Mouse (Mus musculus) bone marrow macrophage, adult 2 months (primary cell): ENCODE measurements around the gene Fah. TPM values are rescaled to one million over a fixed set of nuclear protein-coding genes. Genes with fewer than 3 reads are reported as not detected.
A peak's percentile ranks its signal among the peaks of the same experiment; 100 is the strongest.

Experiments used
- H3K27ac ChIP-seq: 2 replicates; pipeline ENCODE4 v1.5.1; 2012; ENCODE audit warnings: low read depth, low read length; ENCODE audit not compliant: insufficient read depth
- H3K4me1 ChIP-seq: 2 replicates; pipeline ENCODE4 v1.6.1; 2012; ENCODE audit warnings: low read length; ENCODE audit not compliant: control insufficient read depth, insufficient read depth
- H3K4me3 ChIP-seq: 2 replicates; pipeline ENCODE4 v1.5.1; 2012; ENCODE audit warnings: mild to moderate bottlenecking, low read length, moderate library complexity; ENCODE audit not compliant: insufficient read depth
- CTCF ChIP-seq: IDR thresholded peaks from 2 replicates; pipeline ENCODE4 v1.5.1; 2012; ENCODE audit warnings: low read depth, mild to moderate bottlenecking, low read length, moderate library complexity
- POLR2A ChIP-seq: IDR thresholded peaks from 2 replicates; pipeline ENCODE4 v1.6.1; 2012; ENCODE audit warnings: mild to moderate bottlenecking, low read depth, low read length, borderline replicate concordance
- polyA plus RNA-seq: library from polyadenylated mRNA; stranded (reverse); fragments of >200 nt; gene quantifications from 2 replicates; pipeline ENCODE4 v1.2.4, GENCODE M21; 2012; ENCODE audit not compliant: missing spikeins, insufficient read depth, insufficient read length

The Fah gene
- polyA plus RNA-seq, result 4.2 and 4.7 TPM in 2 replicates

DNA sequence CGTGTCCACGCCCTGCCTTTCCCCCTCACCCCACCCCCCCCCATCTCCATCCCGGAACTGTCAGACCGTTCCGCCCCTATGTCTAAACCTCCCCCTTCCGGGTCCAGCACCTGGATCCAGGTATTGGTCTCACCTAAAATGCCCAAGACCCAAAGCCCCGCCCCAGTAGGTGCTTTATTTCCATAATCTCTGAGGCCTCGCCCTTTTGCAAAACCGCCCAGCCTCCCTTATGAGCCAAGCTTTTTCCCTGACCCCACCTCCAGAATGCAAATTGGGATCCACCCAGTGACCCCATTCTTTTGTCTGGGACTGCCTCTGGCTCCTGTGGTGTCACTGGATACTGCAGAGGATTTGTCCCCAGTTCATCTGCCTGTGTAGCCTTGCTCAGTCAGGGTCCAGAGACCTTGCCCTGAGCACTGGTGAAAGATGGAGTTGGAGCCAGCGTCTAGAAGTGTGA, at the start of gene Fah:
Fah (minus strand) TSS at position 430 of the 457 bp plus-strand sequence.
- peak within 1 kb of the TSS; percentile 60 for H3K4me3 ChIP-seq
- TF ChIP-seq CTCF (no peak), POLR2A (no peak)
- H3K4me1 ChIP-seq, result peaks cover 10% of the 10 kb centered on the region
- no peak within 1 kb of the TSS for H3K27ac ChIP-seq

DNA sequence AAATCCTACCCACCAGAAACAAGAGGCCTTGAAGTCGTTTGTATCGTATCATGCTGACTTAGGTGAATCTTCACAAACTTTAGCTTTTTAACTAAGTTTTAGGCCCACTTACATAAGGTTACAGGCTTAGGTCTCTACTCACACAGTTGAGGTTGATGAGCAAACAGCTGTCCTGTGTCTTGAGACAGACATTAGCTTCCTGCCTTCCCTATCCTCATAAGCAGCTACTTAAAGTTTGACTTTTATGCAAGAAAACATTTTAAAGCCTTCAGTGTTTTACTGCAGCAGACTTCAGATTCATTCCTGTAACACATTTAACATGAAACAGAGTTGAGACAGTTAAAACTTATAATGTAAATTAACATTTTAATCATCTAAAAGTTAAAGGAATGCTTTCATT, 46.2 kb upstream of the Fah start:
- Histone ChIP-seq H3K4me1 (peaks cover 3% of the 10 kb centered on the region), H3K27ac (no peak overlapping the region), H3K4me3 (no peak overlapping the region)
- TF ChIP-seq CTCF (no peak), POLR2A (no peak)

DNA sequence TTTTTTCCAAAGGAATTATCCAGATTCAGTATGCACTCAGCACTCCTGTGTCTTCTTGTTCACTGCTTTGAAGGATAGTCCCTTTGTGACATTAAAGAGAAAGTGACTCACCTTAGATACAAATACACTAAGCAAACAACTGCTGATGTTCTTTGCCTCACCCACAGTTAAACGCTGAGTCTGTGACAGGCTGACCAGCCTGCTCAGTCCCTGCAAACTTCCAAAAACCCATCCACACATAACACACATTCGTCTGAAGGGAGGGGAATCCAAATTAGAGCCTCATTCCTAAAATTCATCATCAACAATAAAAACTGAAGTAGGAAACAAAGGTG, 45.4 kb upstream of the Fah start:
- Histone ChIP-seq H3K27ac (no peak overlapping the region), H3K4me3 (no peak overlapping the region), H3K4me1 (peaks cover 3% of the 10 kb centered on the region)
- no peak for TF ChIP-seq CTCF
- no peak for TF ChIP-seq POLR2A

DNA sequence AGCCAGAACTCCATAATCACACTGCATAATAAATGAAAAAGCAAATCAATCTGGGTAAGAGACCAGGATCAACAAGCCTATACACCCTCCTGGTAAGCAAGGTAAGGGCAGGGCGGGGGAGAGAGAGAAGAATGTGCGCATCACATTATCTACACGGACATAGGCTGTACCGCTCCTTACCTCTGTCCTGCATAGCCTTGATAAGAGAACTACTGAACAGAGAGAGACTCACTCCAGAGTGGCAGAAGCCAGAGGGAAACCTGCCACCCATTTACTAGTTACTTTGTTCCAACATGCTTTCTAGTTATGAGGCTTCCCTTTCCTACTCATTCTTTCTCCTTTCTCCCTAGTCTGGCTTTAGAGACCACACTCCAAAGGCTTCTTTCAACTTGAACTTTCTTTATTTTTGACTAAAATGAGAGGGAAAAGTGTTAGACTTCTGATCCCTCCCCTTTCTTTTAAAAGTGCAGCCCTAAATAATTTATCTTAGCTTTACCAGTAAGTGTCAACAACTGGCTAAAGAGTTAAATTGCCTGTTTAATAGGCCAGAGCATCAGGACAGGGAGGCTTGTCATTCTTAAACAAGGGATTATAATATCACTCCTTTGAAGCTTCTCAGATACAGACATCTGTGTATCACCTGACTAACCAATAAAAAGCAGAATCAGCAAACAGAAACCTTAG, 44.9 kb upstream of the Fah start:
- peaks cover 3% of the 10 kb centered on the region for H3K4me1 ChIP-seq

DNA sequence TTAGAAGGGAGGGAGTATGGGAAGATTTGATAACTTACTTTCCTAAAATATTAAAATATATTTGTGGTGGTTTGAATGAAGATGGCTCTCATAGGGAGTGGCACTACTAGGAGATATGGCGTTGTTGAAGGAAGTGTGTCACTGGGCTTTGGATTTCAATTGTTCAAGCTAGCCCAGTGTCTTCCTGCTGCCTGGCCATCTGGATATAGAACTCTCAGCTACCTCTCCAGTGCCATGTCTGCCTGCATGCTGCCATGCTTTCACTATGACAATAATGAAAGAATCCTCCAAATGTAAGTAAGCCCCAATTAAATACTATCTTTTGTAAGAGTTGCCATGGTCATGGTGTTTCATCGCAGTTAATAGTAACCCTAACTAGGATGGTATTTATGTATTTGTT, 42.5 kb upstream of the Fah start:
- TF ChIP-seq CTCF (no peak), POLR2A (no peak)
- H3K27ac ChIP-seq, result no peak overlapping the region
- H3K4me1 ChIP-seq, result no peaks in the 10 kb centered on the region

More for the DNA sequence above, 44.9 kb upstream of the Fah start:
- Histone ChIP-seq H3K4me3 (no peak overlapping the region), H3K27ac (no peak overlapping the region)
- TF ChIP-seq CTCF (no peak), POLR2A (no peak)

DNA sequence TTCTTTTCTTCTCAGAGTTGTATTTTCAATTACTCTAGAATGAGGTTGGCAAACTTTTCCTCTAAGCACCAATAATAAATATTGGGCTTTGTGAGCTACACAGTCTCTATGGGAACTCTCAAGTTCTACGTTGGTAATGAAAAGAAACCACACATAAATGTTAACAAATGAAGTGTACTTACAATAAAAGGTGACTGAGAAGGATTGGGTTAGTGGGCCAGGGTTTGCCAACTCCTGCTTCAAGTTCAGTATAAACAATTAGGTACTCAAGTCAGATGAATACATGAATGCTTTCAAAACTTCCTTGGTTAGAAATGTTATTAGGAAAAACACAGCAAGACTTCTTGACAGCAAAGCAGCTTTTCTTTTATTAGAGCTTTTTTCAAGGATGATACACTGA, 39.7 kb upstream of the Fah start:
- Histone ChIP-seq H3K4me3 (no peak overlapping the region), H3K4me1 (peaks cover under 1% of the 10 kb centered on the region; the same call in 1 of the 2 replicates), H3K27ac (no peak overlapping the region)
- TF ChIP-seq POLR2A, result no peak
- no peak for TF ChIP-seq CTCF

More for the DNA sequence above, 42.5 kb upstream of the Fah start:
- H3K4me3 ChIP-seq, result no peak overlapping the region

DNA sequence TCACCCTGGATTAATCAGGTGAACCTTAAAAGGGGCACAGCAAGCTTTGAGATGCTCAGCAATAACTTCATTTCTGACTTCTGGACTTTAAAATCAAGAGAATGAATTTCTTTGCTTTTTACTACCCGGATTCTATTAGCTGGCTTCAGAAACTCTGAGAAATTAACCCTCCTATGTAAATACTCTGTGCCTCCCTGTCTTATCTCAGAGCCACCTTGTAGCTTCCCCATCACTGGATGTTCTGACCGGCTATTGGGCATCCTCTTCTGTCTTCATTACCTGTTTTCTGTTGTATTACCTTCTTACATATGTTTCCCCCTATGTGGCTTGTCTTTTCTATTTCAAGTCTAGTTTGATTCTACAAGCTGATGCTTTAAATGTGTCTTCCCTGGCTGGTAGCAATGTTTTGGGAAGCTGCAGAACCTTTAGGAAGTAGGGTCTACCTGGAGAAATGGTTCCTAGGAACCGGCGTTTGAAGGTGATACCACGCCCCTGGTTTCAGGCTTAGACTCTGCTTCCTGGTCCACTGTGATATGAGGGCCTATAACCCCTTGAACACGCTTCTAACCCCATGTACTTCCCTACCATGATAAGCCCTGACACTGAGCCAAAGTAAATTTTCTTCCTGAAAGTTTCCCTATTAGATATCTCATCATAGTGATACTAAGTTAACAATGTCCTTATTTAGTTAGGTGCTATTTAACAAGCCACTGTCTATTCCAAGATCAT, 36.9 kb upstream of the Fah start:
- no peak overlapping the region for H3K27ac ChIP-seq

DNA sequence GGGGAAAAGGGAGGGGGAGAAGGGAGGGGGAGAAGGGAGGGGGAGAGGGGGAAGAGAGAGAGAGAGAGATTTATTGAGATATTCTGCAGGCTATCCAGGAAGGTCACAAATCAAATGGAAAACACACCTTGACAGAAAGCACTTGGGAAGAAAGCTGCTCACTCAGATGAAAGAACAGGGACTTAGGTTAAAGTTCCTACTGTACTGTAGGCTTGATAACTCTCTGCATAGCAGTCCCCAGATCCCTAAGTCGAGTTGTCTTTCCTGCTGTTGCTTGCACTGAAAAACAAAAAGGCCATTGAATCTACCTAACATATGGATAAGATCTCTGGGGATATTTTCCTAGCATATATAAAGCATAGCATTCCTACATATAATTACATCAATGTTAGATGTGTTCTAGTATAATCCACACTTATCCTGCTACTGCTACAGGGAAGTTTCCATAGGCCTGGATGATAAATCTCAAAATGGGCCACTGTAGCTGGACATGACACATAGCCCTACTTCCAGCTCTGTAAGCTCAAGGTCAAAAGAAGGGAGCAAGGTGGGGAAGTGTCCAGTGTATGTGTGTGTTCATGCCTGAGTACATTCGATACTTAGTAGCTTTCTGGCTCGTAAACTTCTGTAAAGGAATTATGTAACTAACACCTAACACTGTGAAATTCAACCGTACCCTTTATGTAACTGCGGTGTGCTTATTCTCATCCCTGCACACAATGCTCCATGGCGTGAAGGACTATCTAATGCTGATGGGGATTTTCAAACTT, 35.8 kb upstream of the Fah start:
- H3K4me1 ChIP-seq, result peaks cover 5% of the 10 kb centered on the region
- TF ChIP-seq CTCF, result no peak
- TF ChIP-seq POLR2A, result no peak
- no peak overlapping the region for H3K27ac ChIP-seq
- no peak overlapping the region for H3K4me3 ChIP-seq

More for the DNA sequence above, 36.9 kb upstream of the Fah start:
- no peak for TF ChIP-seq CTCF
- TF ChIP-seq POLR2A, result no peak
- H3K4me3 ChIP-seq, result no peak overlapping the region
- peaks cover 5% of the 10 kb centered on the region for H3K4me1 ChIP-seq

DNA sequence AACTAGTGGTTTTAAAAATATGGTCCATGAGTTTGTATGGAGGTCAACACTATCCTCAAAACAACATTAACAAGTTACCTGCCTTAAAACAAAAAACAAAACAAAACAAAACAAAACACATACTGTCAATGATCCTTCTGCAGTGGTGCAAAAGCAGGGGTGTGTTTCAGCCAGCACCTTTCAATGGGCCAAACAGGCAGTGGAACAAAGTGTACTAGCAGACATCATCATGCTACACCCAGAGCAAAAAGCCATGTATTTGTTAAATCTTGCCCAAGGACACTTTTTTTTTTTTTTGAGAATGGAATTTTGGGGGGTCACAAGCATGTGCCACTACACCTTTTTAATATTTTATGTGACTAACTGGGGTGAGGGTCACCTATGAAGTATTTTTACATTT, 30.4 kb upstream of the Fah start:
- Histone ChIP-seq H3K27ac (no peak overlapping the region), H3K4me3 (no peak overlapping the region)
- no peak for TF ChIP-seq POLR2A
- TF ChIP-seq CTCF, result no peak

More for the DNA sequence above, 30.4 kb upstream of the Fah start:
- H3K4me1 ChIP-seq, result peaks cover 5% of the 10 kb centered on the region
